Mouse (Mus musculus): Measurements from ENCODE around the gene Mlip. TPM values are rescaled to one million over a fixed set of nuclear protein-coding genes. Genes with fewer than 3 reads are reported as not detected.

Mlip gene
- polyA plus RNA-seq, 1 experiment = not detected

DNA sequence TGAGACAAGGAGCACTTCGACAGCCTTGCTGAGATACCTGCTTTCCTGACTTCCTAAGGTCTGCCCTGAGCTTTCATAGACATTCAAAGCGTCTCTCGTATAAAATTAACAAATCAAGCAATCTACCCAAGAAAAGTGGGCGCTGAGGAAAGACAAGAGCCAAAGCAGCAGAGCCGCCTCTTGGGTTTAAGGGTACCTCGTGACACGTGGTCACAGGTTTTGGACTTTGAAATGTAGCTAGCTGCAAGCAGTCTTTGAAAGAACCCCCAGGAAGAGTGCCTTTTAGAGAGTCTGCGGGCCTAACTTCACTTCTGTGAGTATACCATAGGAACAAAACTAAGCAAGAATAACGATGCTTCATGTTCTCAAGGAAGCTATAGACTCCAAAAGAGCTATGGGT lies 31.9 kb upstream of the Mlip start:
- Histone ChIP-seq H3K27ac (ENCODE audit: control insufficient read depth, insufficient read depth, low read depth, low read length, poor library complexity) (no peak overlapping the region), H3K4me3 (replicated peaks; ENCODE audit: control insufficient read depth, low read depth, low read length) (no peak overlapping the region), H3K4me1 (ENCODE audit: control insufficient read depth, insufficient read depth, low read length) (no peaks in the 10 kb centered on the region)
- TF ChIP-seq CTCF (IDR thresholded peaks at IDR 0.05; ENCODE audit: control insufficient read depth, insufficient read depth, low read length) = no peak
- no peak for TF ChIP-seq POLR2A (IDR thresholded peaks at IDR 0.05; ENCODE audit: borderline replicate concordance, control insufficient read depth, low read depth, low read length)
- WGBS = 80% methylated on average over 9 of the region's 9 CpGs

DNA sequence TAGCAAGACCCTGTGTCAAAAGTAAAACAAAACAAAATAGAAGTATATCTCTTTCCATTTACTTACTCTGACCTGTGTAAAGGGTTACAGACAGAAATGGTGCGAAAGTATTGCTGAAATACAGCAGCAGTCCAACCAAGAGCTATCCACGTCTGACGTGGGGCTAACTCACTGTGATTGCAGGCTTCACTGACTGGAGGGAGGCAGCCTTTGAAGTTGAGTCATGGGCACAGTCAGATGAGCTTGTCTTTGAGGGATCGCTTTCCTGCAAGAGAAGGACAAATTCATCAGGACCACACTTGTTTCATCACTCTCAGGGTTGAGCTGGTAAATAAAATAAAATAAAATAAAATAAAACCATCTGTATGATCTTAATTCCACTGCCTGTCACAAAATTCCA lies 31.2 kb upstream of the Mlip start:
- no peak overlapping the region for H3K4me3 ChIP-seq (replicated peaks; ENCODE audit: control insufficient read depth, low read depth, low read length)
- TF ChIP-seq CTCF (IDR thresholded peaks at IDR 0.05; ENCODE audit: control insufficient read depth, insufficient read depth, low read length) (no peak), POLR2A (IDR thresholded peaks at IDR 0.05; ENCODE audit: borderline replicate concordance, control insufficient read depth, low read depth, low read length) (no peak)
- no peaks in the 10 kb centered on the region for H3K4me1 ChIP-seq (ENCODE audit: control insufficient read depth, insufficient read depth, low read length)
- 75% methylated on average over 4 of the region's 4 CpGs for WGBS
- no peak overlapping the region for H3K27ac ChIP-seq (ENCODE audit: control insufficient read depth, insufficient read depth, low read depth, low read length, poor library complexity)

DNA sequence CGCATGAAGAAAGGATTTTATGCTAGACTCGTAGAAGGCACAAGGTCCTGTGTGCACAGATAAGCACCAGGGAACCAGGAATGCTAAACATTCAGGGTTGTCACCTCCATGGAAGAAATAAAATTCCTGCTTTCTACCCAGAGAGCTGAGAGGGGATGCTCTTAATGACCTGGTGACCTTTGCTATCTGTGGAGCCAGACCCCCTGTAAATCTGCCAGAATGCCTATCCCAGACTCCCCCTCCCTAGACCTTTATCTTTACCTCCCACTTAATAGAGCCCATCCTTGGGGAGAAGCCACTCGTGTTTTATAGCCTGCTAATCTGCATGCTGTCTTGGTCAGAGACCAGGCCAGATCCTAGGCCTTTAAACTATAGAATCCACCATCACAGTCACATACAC lies 29.7 kb upstream of the Mlip start:
- no peak for TF ChIP-seq CTCF (IDR thresholded peaks at IDR 0.05; ENCODE audit: control insufficient read depth, insufficient read depth, low read length)
- Histone ChIP-seq H3K27ac (ENCODE audit: control insufficient read depth, insufficient read depth, low read depth, low read length, poor library complexity) (no peak overlapping the region), H3K4me3 (replicated peaks; ENCODE audit: control insufficient read depth, low read depth, low read length) (no peak overlapping the region), H3K4me1 (ENCODE audit: control insufficient read depth, insufficient read depth, low read length) (no peaks in the 10 kb centered on the region)
- WGBS = 82% methylated on average over 3 of the region's 3 CpGs

DNA sequence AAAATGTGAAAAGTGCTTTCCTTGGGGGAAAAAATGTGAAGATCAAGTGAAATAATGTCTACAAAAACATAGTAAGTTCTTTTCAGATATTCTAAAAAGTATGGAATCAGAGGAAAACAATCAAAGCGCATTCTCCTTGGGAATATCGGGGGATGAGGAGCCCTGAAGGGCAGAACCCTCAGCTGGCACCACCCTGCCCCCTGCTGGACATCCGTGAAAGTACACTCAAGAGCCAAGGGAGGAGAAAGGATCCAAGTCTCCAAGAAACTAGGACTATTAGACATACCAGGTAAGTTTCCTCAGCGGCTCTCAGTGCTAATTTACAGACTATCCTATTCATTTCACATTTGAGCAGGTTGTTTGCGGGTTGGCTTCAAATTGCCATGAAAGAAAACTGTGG lies 28.8 kb upstream of the Mlip start:
- peak; percentile 80 for TF ChIP-seq CTCF (IDR thresholded peaks at IDR 0.05; ENCODE audit: control insufficient read depth, insufficient read depth, low read length)
- no peak for TF ChIP-seq POLR2A (IDR thresholded peaks at IDR 0.05; ENCODE audit: borderline replicate concordance, control insufficient read depth, low read depth, low read length)
- 15% methylated on average over 5 of the region's 5 CpGs for WGBS
- Histone ChIP-seq H3K4me1 (ENCODE audit: control insufficient read depth, insufficient read depth, low read length) (no peaks in the 10 kb centered on the region), H3K4me3 (replicated peaks; ENCODE audit: control insufficient read depth, low read depth, low read length) (no peak overlapping the region), H3K27ac (ENCODE audit: control insufficient read depth, insufficient read depth, low read depth, low read length, poor library complexity) (no peak overlapping the region)

DNA sequence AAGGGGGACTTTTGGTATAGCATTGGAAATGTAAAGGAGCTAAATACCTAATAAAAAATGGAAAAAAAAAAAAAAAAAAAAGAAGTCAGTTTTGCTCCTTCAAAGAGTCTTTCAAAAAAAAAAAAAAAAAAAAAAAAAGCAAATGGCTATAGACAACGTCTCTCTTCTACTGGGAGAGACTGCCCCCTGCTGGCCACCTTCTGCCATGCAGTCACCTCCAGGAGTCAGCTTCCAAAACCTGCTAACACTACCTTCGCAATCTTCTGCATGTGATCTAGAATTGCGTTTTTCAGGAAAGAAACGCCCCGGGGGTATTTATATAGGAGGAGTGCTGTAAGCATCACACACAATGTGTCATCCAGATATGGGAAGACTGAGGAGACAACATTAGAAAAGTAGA lies 26.9 kb upstream of the Mlip start:
- TF ChIP-seq POLR2A (IDR thresholded peaks at IDR 0.05; ENCODE audit: borderline replicate concordance, control insufficient read depth, low read depth, low read length) = no peak
- peak; percentile 70 for TF ChIP-seq CTCF (IDR thresholded peaks at IDR 0.05; ENCODE audit: control insufficient read depth, insufficient read depth, low read length)
- WGBS = 37% methylated on average over 5 of the region's 5 CpGs
- Histone ChIP-seq H3K27ac (ENCODE audit: control insufficient read depth, insufficient read depth, low read depth, low read length, poor library complexity) (no peak overlapping the region), H3K4me3 (replicated peaks; ENCODE audit: control insufficient read depth, low read depth, low read length) (no peak overlapping the region), H3K4me1 (ENCODE audit: control insufficient read depth, insufficient read depth, low read length) (no peaks in the 10 kb centered on the region)

DNA sequence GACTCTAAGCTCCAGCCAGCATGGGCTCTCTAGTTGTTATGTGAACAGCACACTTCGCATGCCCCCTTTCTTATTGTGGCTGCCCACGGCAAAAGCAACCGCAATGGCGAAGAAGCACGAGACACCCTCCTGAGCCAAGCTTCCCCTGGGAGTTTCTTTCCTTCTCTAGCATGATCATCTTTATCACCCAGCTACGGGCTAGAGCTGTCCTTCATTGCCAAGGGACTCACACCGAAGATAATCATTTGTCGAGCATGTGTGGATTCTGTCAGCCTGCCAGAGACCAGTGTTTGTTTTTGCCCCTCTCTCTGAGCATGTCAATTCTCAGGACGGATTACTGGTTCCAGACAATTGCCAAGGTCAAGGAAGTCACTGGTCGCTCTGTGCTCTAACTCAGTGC lies 24.9 kb upstream of the Mlip start:
- H3K27ac ChIP-seq (ENCODE audit: control insufficient read depth, insufficient read depth, low read depth, low read length, poor library complexity) = no peak overlapping the region
- no peak for TF ChIP-seq POLR2A (IDR thresholded peaks at IDR 0.05; ENCODE audit: borderline replicate concordance, control insufficient read depth, low read depth, low read length)
- no peak for TF ChIP-seq CTCF (IDR thresholded peaks at IDR 0.05; ENCODE audit: control insufficient read depth, insufficient read depth, low read length)
- H3K4me3 ChIP-seq (replicated peaks; ENCODE audit: control insufficient read depth, low read depth, low read length) = no peak overlapping the region
- WGBS = 76% methylated on average over 10 of the region's 10 CpGs
- no peaks in the 10 kb centered on the region for H3K4me1 ChIP-seq (ENCODE audit: control insufficient read depth, insufficient read depth, low read length)

DNA sequence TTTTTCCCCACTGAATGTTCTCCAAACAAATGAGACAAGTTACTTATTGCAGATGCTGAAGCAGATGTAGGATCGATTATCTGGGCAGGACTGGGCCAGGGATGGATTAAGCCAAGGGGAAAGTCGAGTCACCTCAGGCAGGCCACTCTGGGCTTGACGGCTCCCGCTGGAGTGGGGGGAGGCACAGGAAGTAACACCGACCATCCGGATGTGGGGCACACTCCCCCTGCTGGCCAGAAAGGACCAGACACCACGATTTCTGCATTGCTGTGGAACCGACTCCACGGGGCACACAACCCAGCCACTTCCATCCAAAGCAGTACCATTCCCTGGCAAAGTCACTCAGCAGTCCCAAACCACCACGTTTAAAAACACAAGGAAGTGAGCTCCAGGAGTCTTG lies 24.3 kb upstream of the Mlip start:
- no peak overlapping the region for H3K4me3 ChIP-seq (replicated peaks; ENCODE audit: control insufficient read depth, low read depth, low read length)

DNA sequence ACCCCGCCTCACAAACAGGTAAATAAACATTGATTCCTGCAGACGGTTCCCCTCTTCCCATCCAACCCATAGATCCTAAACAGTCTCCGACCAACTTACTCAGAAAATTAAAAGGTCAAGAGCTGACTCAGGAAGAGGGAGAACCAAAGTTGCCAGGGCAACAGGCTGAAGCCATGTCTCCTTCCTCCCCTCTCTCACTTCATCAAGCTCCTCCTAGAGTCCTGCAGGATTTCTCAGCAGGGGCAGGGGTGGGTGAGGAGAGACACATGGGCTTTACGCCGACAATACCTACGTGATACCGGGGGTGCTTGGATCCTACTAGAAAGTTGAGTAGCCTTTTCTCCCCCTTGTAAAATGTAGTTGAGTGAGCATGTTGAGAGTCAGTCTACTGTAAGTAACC lies 23.8 kb upstream of the Mlip start:
- Histone ChIP-seq H3K4me3 (replicated peaks; ENCODE audit: control insufficient read depth, low read depth, low read length) (no peak overlapping the region), H3K4me1 (ENCODE audit: control insufficient read depth, insufficient read depth, low read length) (no peaks in the 10 kb centered on the region), H3K27ac (ENCODE audit: control insufficient read depth, insufficient read depth, low read depth, low read length, poor library complexity) (no peak overlapping the region)
- 87% methylated on average over 7 of the region's 7 CpGs for WGBS
- TF ChIP-seq CTCF (IDR thresholded peaks at IDR 0.05; ENCODE audit: control insufficient read depth, insufficient read depth, low read length) (no peak), POLR2A (IDR thresholded peaks at IDR 0.05; ENCODE audit: borderline replicate concordance, control insufficient read depth, low read depth, low read length) (no peak)

More for the DNA sequence above, 24.3 kb upstream of the Mlip start:
- no peaks in the 10 kb centered on the region for H3K4me1 ChIP-seq (ENCODE audit: control insufficient read depth, insufficient read depth, low read length)
- 50% methylated on average over 10 of the region's 10 CpGs for WGBS
- no peak overlapping the region for H3K27ac ChIP-seq (ENCODE audit: control insufficient read depth, insufficient read depth, low read depth, low read length, poor library complexity)
- TF ChIP-seq POLR2A (IDR thresholded peaks at IDR 0.05; ENCODE audit: borderline replicate concordance, control insufficient read depth, low read depth, low read length) = no peak
- peak; percentile 52; the same call in 1 of the 2 replicates for TF ChIP-seq CTCF (IDR thresholded peaks at IDR 0.05; ENCODE audit: control insufficient read depth, insufficient read depth, low read length)

DNA sequence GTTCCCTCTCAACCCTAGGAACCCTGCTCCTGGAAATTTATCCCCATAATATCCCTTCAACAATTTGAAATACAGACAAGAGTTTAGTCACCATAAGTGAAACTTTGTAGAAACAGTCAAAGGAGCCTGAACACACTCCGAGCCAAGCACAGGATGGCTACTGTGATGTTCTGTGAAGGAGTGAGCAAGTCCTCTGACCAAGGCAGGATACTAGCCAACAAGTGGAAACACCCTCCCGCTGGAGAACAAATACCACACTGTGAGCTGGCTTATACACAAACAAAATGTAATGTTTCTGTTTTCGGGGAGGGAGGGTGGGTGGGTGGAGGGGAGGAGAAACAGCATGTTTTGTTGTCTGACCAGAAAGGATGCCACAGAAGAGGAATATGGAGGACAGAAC lies 17.9 kb upstream of the Mlip start:
- Histone ChIP-seq H3K4me1 (ENCODE audit: control insufficient read depth, insufficient read depth, low read length) (no peaks in the 10 kb centered on the region), H3K4me3 (replicated peaks; ENCODE audit: control insufficient read depth, low read depth, low read length) (no peak overlapping the region), H3K27ac (ENCODE audit: control insufficient read depth, insufficient read depth, low read depth, low read length, poor library complexity) (no peak overlapping the region)
- 72% methylated on average over 3 of the region's 3 CpGs for WGBS
- TF ChIP-seq CTCF (IDR thresholded peaks at IDR 0.05; ENCODE audit: control insufficient read depth, insufficient read depth, low read length) = no peak
